Mouse (Mus musculus): ENCODE results near the gene Ifi27l2a.
"Not testable (repeated sequence)": the region's sequence is repeated elsewhere in the genome, so short reads cannot be mapped to it uniquely, and the experiment has no call there.

Gene Ifi27l2a

GRCm38 (mm10) chr12:103443524-103443923 is at the start of gene Ifi27l2a:
Gene Ifi27l2a (minus strand): TSS chr12:103443680.
- no peak for DNase-seq

GRCm38 (mm10) chr12:103492767-103493166 is 49.3 kb upstream of the Ifi27l2a start:
- DNase-seq = peak; percentile 70

GRCm38 (mm10) chr12:103491091-103491730 is 47.7 kb upstream of the Ifi27l2a start:
- DNase-seq = no peak

- DNase-seq = no peak
Observed at GRCm38 (mm10) chr12:103487750-103488149, 44.3 kb upstream of the Ifi27l2a start.

- no peak for DNase-seq
Observed at GRCm38 (mm10) chr12:103487276-103487675, 43.8 kb upstream of the Ifi27l2a start.

- peak; percentile 59 for DNase-seq
Observed at GRCm38 (mm10) chr12:103486726-103487125, 43.2 kb upstream of the Ifi27l2a start.

- not testable (repeated sequence) for DNase-seq
Observed at GRCm38 (mm10) chr12:103484200-103484972, 40.9 kb upstream of the Ifi27l2a start.

GRCm38 (mm10) chr12:103482781-103483180 is 39.3 kb upstream of the Ifi27l2a start:
- DNase-seq = no peak

- DNase-seq = no peak
Observed at GRCm38 (mm10) chr12:103481671-103482070, 38.2 kb upstream of the Ifi27l2a start.

- no peak for DNase-seq
Observed at GRCm38 (mm10) chr12:103477461-103478015, 34.1 kb upstream of the Ifi27l2a start.

GRCm38 (mm10) chr12:103476779-103477389 is 33.4 kb upstream of the Ifi27l2a start:
- DNase-seq = no peak

GRCm38 (mm10) chr12:103474481-103474880 is 31.0 kb upstream of the Ifi27l2a start:
- DNase-seq = no peak

GRCm38 (mm10) chr12:103457140-103457539 is 13.7 kb upstream of the Ifi27l2a start, which contains the start of gene Ifi27l2b:
Gene Ifi27l2b (minus strand): TSS chr12:103457223.
- no peak for DNase-seq

- DNase-seq = not testable (repeated sequence)
Observed at GRCm38 (mm10) chr12:103456727-103457126, 13.2 kb upstream of the Ifi27l2a start.

- no peak for DNase-seq
Observed at GRCm38 (mm10) chr12:103453361-103453760, 9.9 kb upstream of the Ifi27l2a start.

GRCm38 (mm10) chr12:103445060-103445459 is 1.6 kb upstream of the Ifi27l2a start:
- DNase-seq = no peak

- not testable (repeated sequence) for DNase-seq
Observed at GRCm38 (mm10) chr12:103444261-103444660, 781 bp upstream of the Ifi27l2a start.

- DNase-seq = no peak
Observed at GRCm38 (mm10) chr12:103437601-103438000, 5.9 kb downstream of the Ifi27l2a start.

- no peak for DNase-seq
Observed at GRCm38 (mm10) chr12:103434861-103435260, 8.6 kb downstream of the Ifi27l2a start.

- no peak for DNase-seq
Observed at GRCm38 (mm10) chr12:103433986-103434731, 9.3 kb downstream of the Ifi27l2a start, which contains the start of gene Ifi27. Gene Ifi27 (plus strand): TSS chr12:103434211.

GRCm38 (mm10) chr12:103433430-103433829 is 10.1 kb downstream of the Ifi27l2a start:
- no peak for DNase-seq

- peak; percentile 48 for DNase-seq
Observed at GRCm38 (mm10) chr12:103426710-103427109, 16.8 kb downstream of the Ifi27l2a start.
